In the genomic region with DNA sequence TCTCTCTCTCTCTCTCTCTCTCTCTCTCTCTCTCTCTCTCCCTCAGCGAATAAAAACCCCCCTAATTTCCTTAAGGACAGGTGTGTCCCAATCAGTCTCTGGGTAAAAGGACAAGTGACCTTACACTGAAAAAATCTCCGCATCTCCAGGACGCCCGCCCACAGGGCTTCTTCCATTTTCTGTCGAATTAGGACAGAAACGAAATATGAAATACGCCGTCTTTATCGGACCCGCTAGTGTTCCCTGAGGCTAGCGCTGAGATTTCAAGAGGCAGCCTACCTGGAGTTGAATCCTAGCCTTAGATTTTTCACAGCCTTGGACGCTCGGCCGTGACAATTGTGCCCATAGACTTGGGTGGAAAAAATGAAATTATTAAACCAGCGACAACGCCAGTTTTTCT, we compare ENCODE assay signal across 8 mouse cellular contexts. TPM values are rescaled to one million over a fixed set of nuclear protein-coding genes. Genes with fewer than 3 reads are reported as not detected.
DNase-seq lines count a peak whose midpoint lies in the region; ATAC-seq lines count a peak whose summit lies in the region.

No protein-coding gene starts in this region.

- no peak for ATAC-seq in embryonic facial prominence, embryonic 14.5 days (ENCODE audit: low read depth)
- no peak for ATAC-seq in hindbrain, embryonic 16.5 days
- no peak for ATAC-seq in limb, embryonic 13.5 days (ENCODE audit: low FRiP score, low read depth)
- no peak for ATAC-seq in megakaryocyte progenitor cell, adult 5-6 weeks (replicated peaks; ENCODE audit: poor library complexity)

- DNase-seq in adrenal gland, adult 2 months, result peak; percentile 5
- no peak for DNase-seq in adrenal gland, postnatal 25 days
- peak; percentile 38 for DNase-seq in CD4-positive helper T cell, adult 2 months (ENCODE audit: low read depth, low spot score)
- peak; percentile 12 for DNase-seq in embryonic facial prominence, embryonic 14.5 days (ENCODE audit: low spot score)
- peak; percentile 19 for DNase-seq in neural tube, embryonic 10.5 days (ENCODE audit: extremely low spot score, low spot score)

- H3K9ac ChIP-seq in embryonic facial prominence, embryonic 14.5 days (ENCODE audit: low read depth, low read length), result no peak overlapping the region
- no peak overlapping the region for H3K9ac ChIP-seq in hindbrain, embryonic 16.5 days (ENCODE audit: low read depth, low read length)
- H3K9ac ChIP-seq in limb, embryonic 13.5 days, result no peak overlapping the region

- peak overlapping the region; percentile 52 for H3K4me2 ChIP-seq in embryonic facial prominence, embryonic 14.5 days (ENCODE audit: low read depth, low read length)
- peak overlapping the region; percentile 48 for H3K4me2 ChIP-seq in hindbrain, embryonic 16.5 days (ENCODE audit: low read length)
- peak overlapping the region; percentile 55 for H3K4me2 ChIP-seq in limb, embryonic 13.5 days (replicated peaks)

- H3K9me3 ChIP-seq in embryonic facial prominence, embryonic 14.5 days (ENCODE audit: control insufficient read depth, low read length), result no peaks in the 10 kb centered on the region
- H3K9me3 ChIP-seq in hindbrain, embryonic 16.5 days (ENCODE audit: control insufficient read depth, low read length), result no peaks in the 10 kb centered on the region
- H3K9me3 ChIP-seq in limb, embryonic 13.5 days, result no peaks in the 10 kb centered on the region

- no peak overlapping the region for H3K27ac ChIP-seq in embryonic facial prominence, embryonic 14.5 days (replicated peaks; ENCODE audit: low read depth, low read length)
- H3K27ac ChIP-seq in hindbrain, embryonic 16.5 days (ENCODE audit: low read depth, low read length), result no peak overlapping the region
- no peak overlapping the region for H3K27ac ChIP-seq in limb, embryonic 13.5 days

- peaks cover 62% of the 10 kb centered on the region for H3K27me3 ChIP-seq in embryonic facial prominence, embryonic 14.5 days (replicated peaks; ENCODE audit: control insufficient read depth, insufficient read depth, low read length)
- peaks cover 22% of the 10 kb centered on the region for H3K27me3 ChIP-seq in hindbrain, embryonic 16.5 days (replicated peaks; ENCODE audit: control insufficient read depth, insufficient read depth, low read length)
- peaks cover 67% of the 10 kb centered on the region for H3K27me3 ChIP-seq in limb, embryonic 13.5 days

- no peaks in the 10 kb centered on the region for H3K4me1 ChIP-seq in embryonic facial prominence, embryonic 14.5 days (ENCODE audit: control insufficient read depth, insufficient read depth, low read length)
- peaks cover 6% of the 10 kb centered on the region; the same call in 1 of the 2 replicates for H3K4me1 ChIP-seq in hindbrain, embryonic 16.5 days (ENCODE audit: control insufficient read depth, insufficient read depth, low read depth, low read length)
- no peaks in the 10 kb centered on the region for H3K4me1 ChIP-seq in limb, embryonic 13.5 days

- H3K4me3 ChIP-seq in embryonic facial prominence, embryonic 14.5 days (ENCODE audit: low read depth, low read length), result peak overlapping the region; percentile 58
- H3K4me3 ChIP-seq in hindbrain, embryonic 16.5 days (ENCODE audit: low read length), result peak overlapping the region; percentile 61
- peak overlapping the region; percentile 57 for H3K4me3 ChIP-seq in limb, embryonic 13.5 days

- WGBS in embryonic facial prominence, embryonic 14.5 days, result 23% methylated on average over 16 of the region's 16 CpGs
- 18% methylated on average over 16 of the region's 16 CpGs for WGBS in hindbrain, embryonic 16.5 days
- 18% methylated on average over 16 of the region's 16 CpGs for WGBS in limb, embryonic 13.5 days

- no peaks in the 10 kb centered on the region for H3K36me3 ChIP-seq in embryonic facial prominence, embryonic 14.5 days (ENCODE audit: control insufficient read depth, insufficient read depth, low read length)
- no peaks in the 10 kb centered on the region for H3K36me3 ChIP-seq in hindbrain, embryonic 16.5 days (ENCODE audit: control insufficient read depth, insufficient read depth, low read length)
- H3K36me3 ChIP-seq in limb, embryonic 13.5 days, result no peaks in the 10 kb centered on the region

RNA-seq across cellular contexts. Expression of a gene that starts 0.5 kb away (rescaled TPM):
- not detected for total RNA-seq in adrenal gland, adult 2 months (2021)
- polyA plus RNA-seq in adrenal gland, adult 2 months (2012; rRNA removed), result not detected in 2 replicates
- total RNA-seq in adrenal gland, postnatal 25 days (2021), result not detected in 2 replicates
- not detected in 2 replicates for polyA plus RNA-seq in embryonic facial prominence, embryonic 14.5 days (2014; fragmentation: Nextera tagmentation; extraction: Ambion mirVana)
- polyA plus RNA-seq in hindbrain, embryonic 16.5 days (2015; fragmentation: Nextera tagmentation; extraction: Ambion mirVana), result 0.13 and 0.14 TPM in 2 replicates
- polyA plus RNA-seq in limb, embryonic 13.5 days (2015; fragmentation: Nextera tagmentation; extraction: Ambion mirVana), result 0.10 and 0.13 TPM in 2 replicates
- total RNA-seq in megakaryocyte progenitor cell, adult 5-6 weeks (2015), result not detected in 2 replicates
- total RNA-seq in megakaryocyte progenitor cell, adult 5-6 weeks (2017), result not detected in 2 replicates

RNA-seq across cellular contexts. Expression of a gene that starts 0.9 kb away (rescaled TPM):
- 10 to 100 TPM; 63.3 to 93.3 TPM for total RNA-seq in adrenal gland, adult 2 months (2021)
- 3.5 and 6.7 TPM in 2 replicates for polyA plus RNA-seq in adrenal gland, adult 2 months (2012; rRNA removed)
- 45.8 and 49.6 TPM in 2 replicates for total RNA-seq in adrenal gland, postnatal 25 days (2021)
- polyA plus RNA-seq in embryonic facial prominence, embryonic 14.5 days (2014; fragmentation: Nextera tagmentation; extraction: Ambion mirVana), result 81.0 and 88.3 TPM in 2 replicates
- polyA plus RNA-seq in hindbrain, embryonic 16.5 days (2015; fragmentation: Nextera tagmentation; extraction: Ambion mirVana), result 130 and 131 TPM in 2 replicates
- 81.5 and 92.3 TPM in 2 replicates for polyA plus RNA-seq in limb, embryonic 13.5 days (2015; fragmentation: Nextera tagmentation; extraction: Ambion mirVana)
- total RNA-seq in megakaryocyte progenitor cell, adult 5-6 weeks (2015), result 41.3 and 41.5 TPM in 2 replicates
- total RNA-seq in megakaryocyte progenitor cell, adult 5-6 weeks (2017), result 20.8 and 21.5 TPM in 2 replicates

Comparison
In these comparisons a context has a peak if more than half of its experiments do, and no peak if none do; other contexts are left out.
1. RNA of a gene that starts 0.9 kb away (polyA plus RNA-seq): 130 to 131 TPM in hindbrain, embryonic 16.5 days, 81.0 to 88.3 TPM in embryonic facial prominence, embryonic 14.5 days and 81.5 to 92.3 TPM in limb, embryonic 13.5 days; 3.5 to 6.7 TPM in adrenal gland, adult 2 months; every median in the first group is over 10 times any median in the second.
2. Peak in every context shown above with its lines, with median percentiles within 50 percentile points of each other: H3K4me2 ChIP-seq and H3K4me3 ChIP-seq.